Mouse (Mus musculus) neural tube, embryonic 13.5 days (tissue): ENCODE measurements around the gene Ntn1. TPM values are rescaled to one million over a fixed set of nuclear protein-coding genes. Genes with fewer than 3 reads are reported as not detected.

Experiments used
- ATAC-seq: fragments of 200-750 bp; cut with Nextera tagmentation; 2 replicates; pipeline ENCODE4 v1.8.0; 2017; ENCODE audit warnings: low read depth, mild to moderate bottlenecking, moderate TSS enrichment, moderate library complexity
- H3K27ac ChIP-seq: fragments of 300-500 bp; sonication (generic); replicated peaks from 2 replicates; pipeline ENCODE4 v1.5.1; 2015; ENCODE audit warnings: moderate library complexity, mild to moderate bottlenecking, inconsistent platforms
- H3K27me3 ChIP-seq: fragments of 300-500 bp; sonication (generic); 2 replicates; pipeline ENCODE4 v1.6.1; 2015; ENCODE audit warnings: mild to moderate bottlenecking, inconsistent platforms
- H3K36me3 ChIP-seq: fragments of 300-500 bp; sonication (generic); 2 replicates; pipeline ENCODE4 v1.6.1; 2015; ENCODE audit warnings: mild to moderate bottlenecking, inconsistent platforms
- H3K4me1 ChIP-seq: fragments of 300-500 bp; sonication (generic); replicated peaks from 2 replicates; pipeline ENCODE4 v1.6.1; 2015; ENCODE audit warnings: inconsistent platforms
- H3K4me2 ChIP-seq: fragments of 300-500 bp; sonication (generic); 2 replicates; pipeline ENCODE4 v1.6.1; 2015; ENCODE audit warnings: inconsistent platforms, mild to moderate bottlenecking, moderate library complexity
- H3K4me3 ChIP-seq: fragments of 300-500 bp; sonication (generic); 2 replicates; pipeline ENCODE4 v1.5.1; 2015; ENCODE audit warnings: mild to moderate bottlenecking, inconsistent platforms
- H3K9ac ChIP-seq: fragments of 300-500 bp; sonication (generic); 2 replicates; pipeline ENCODE4 v1.6.1; 2015; ENCODE audit warnings: moderate library complexity, mild to moderate bottlenecking, inconsistent platforms
- H3K9me3 ChIP-seq: fragments of 300-500 bp; sonication (generic); 2 replicates; pipeline ENCODE4 v1.6.1; 2016; ENCODE audit warnings: inconsistent platforms
- WGBS: fragments of 180-500 bp; shearing (Covaris S2); methylation state at CpG from one replicate; pipeline ENCODE4 v1.1.7; 2015; 5-methylcytosine and 5-hydroxymethylcytosine counted together
- polyA plus RNA-seq: library from polyadenylated mRNA; unstranded; fragments of >200 nt; fragmentation: Nextera tagmentation; extraction: Ambion mirVana; gene quantifications from 2 replicates; pipeline ENCODE4 v1.2.1, GENCODE M21; 2015

Gene Ntn1
- 31.3 and 35.3 TPM in 2 replicates for polyA plus RNA-seq

DNA sequence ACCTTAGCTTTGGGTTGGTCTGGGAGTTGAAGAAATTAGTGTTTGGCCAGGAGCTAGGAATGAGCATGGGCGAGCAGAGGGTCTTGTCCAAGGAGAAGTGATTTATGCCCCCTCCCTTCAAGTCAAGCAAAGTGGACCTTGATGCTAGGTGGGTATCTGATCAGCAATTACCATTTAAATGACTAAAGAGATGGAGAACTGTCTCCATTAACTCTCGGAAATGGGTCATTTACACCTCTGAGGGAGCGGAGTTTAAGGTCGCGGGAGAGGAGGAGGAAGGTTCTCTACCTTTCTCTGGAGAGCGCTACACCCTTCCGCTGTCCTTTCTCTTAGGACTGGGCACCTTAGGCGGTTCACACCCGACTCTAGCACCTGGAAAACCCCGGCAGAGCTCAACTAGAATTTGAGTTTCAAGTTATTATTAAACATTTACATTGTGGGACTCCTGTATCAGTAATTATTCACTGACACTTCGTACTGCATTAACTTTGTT lies at the start of gene Ntn1:
Ntn1 (minus strand) TSS at position 97 of the 493 bp plus-strand sequence.
- peak within 1 kb of the TSS; percentile 74 for H3K9ac ChIP-seq
- peaks cover 80% of the 10 kb centered on the region for H3K27me3 ChIP-seq
- peak within 1 kb of the TSS; percentile 72 for H3K27ac ChIP-seq
- H3K4me3 ChIP-seq, result peak within 1 kb of the TSS; percentile 52
- 8% methylated on average over 11 of the region's 11 CpGs for WGBS
- no peaks in the 10 kb centered on the region for H3K36me3 ChIP-seq
- no peaks in the 10 kb centered on the region for H3K9me3 ChIP-seq
- ATAC-seq, result no peak
- H3K4me1 ChIP-seq, result peaks cover 27% of the 10 kb centered on the region
- peak within 1 kb of the TSS; percentile 89 for H3K4me2 ChIP-seq

GRCm38 (mm10) chr11:68448356-68448755 lies 47.7 kb upstream of the Ntn1 start:
- WGBS, result 85% methylated on average over 7 of the region's 7 CpGs
- no peak overlapping the region for H3K27ac ChIP-seq
- H3K9me3 ChIP-seq, result no peaks in the 10 kb centered on the region
- peaks cover 11% of the 10 kb centered on the region for H3K4me1 ChIP-seq
- no peak overlapping the region for H3K9ac ChIP-seq
- no peak for ATAC-seq
- H3K4me3 ChIP-seq, result no peak overlapping the region
- no peaks in the 10 kb centered on the region; the same call in 1 of the 2 replicates for H3K27me3 ChIP-seq
- no peak overlapping the region for H3K4me2 ChIP-seq
- H3K36me3 ChIP-seq, result no peaks in the 10 kb centered on the region

- H3K27me3 ChIP-seq, result no peaks in the 10 kb centered on the region; the same call in 1 of the 2 replicates
- H3K9me3 ChIP-seq, result no peaks in the 10 kb centered on the region
- no peaks in the 10 kb centered on the region for H3K36me3 ChIP-seq
- ATAC-seq, result no peak
- peaks cover 11% of the 10 kb centered on the region for H3K4me1 ChIP-seq
- H3K27ac ChIP-seq, result no peak overlapping the region
- H3K4me3 ChIP-seq, result no peak overlapping the region
- no peak overlapping the region for H3K9ac ChIP-seq
- no peak overlapping the region for H3K4me2 ChIP-seq
- 84% methylated on average over 2 of the region's 2 CpGs for WGBS
Observed at GRCm38 (mm10) chr11:68447242-68447641, 46.6 kb upstream of the Ntn1 start.

DNA sequence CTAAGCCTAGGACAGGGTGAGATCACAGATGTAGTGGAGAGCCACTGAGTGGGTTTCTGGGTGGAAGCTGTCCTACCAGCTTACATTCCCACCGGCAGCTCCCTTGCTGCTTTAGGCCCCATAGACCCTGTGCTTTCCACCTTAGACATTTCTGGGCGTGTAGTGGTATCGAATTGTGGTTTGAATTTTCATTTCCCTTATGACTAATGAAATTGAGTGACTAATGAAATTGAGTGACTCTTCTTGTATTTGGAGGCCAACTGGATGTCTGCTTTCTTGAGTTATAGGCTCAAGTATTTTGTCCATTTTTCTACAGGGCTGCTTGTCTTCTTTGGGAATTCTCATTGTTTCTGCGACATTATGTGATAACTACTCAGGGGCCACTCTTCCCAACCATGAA lies 45.9 kb upstream of the Ntn1 start:
- 91% methylated on average over 4 of the region's 4 CpGs for WGBS

GRCm38 (mm10) chr11:68445901-68446300 lies 45.3 kb upstream of the Ntn1 start:
- Histone ChIP-seq H3K9me3 (no peaks in the 10 kb centered on the region), H3K4me3 (no peak overlapping the region), H3K27ac (no peak overlapping the region), H3K4me2 (no peak overlapping the region), H3K27me3 (no peaks in the 10 kb centered on the region; the same call in 1 of the 2 replicates), H3K4me1 (peaks cover 5% of the 10 kb centered on the region), H3K36me3 (no peaks in the 10 kb centered on the region), H3K9ac (no peak overlapping the region)
- 90% methylated on average over 4 of the region's 4 CpGs for WGBS
- no peak for ATAC-seq

More for the DNA sequence above, 45.9 kb upstream of the Ntn1 start:
- no peak for ATAC-seq
- no peak overlapping the region for H3K27ac ChIP-seq
- no peak overlapping the region for H3K4me3 ChIP-seq
- no peaks in the 10 kb centered on the region for H3K9me3 ChIP-seq
- no peak overlapping the region for H3K9ac ChIP-seq
- no peak overlapping the region for H3K4me2 ChIP-seq
- no peaks in the 10 kb centered on the region for H3K36me3 ChIP-seq
- no peaks in the 10 kb centered on the region; the same call in 1 of the 2 replicates for H3K27me3 ChIP-seq
- H3K4me1 ChIP-seq, result peaks cover 11% of the 10 kb centered on the region

GRCm38 (mm10) chr11:68442983-68443638 lies 42.5 kb upstream of the Ntn1 start:
- no peak overlapping the region for H3K4me3 ChIP-seq
- no peak overlapping the region for H3K4me2 ChIP-seq
- no peaks in the 10 kb centered on the region for H3K4me1 ChIP-seq
- WGBS, result 79% methylated on average over 12 of the region's 12 CpGs
- H3K27ac ChIP-seq, result no peak overlapping the region
- H3K27me3 ChIP-seq, result no peaks in the 10 kb centered on the region
- no peaks in the 10 kb centered on the region for H3K36me3 ChIP-seq
- no peaks in the 10 kb centered on the region for H3K9me3 ChIP-seq
- ATAC-seq, result no peak
- no peak overlapping the region for H3K9ac ChIP-seq

DNA sequence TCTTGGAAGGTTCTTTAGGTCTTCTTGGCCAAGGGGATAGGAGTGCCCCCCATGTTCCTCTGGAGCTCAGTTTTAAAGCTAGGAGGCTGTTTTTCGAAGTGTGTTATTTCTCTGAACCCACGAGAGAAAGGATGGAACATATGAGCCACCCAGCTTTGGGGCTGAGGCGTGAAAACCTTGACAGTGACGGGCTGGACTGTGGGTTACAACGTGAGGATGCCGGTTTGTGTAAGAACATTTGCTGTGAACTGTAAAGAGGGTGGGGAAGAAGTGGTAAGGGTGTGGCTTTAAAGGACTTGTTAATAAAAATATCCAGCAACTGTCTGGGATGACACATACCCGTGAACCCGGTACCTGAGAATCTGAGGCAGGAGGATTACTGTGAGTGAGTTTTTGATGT lies 41.7 kb upstream of the Ntn1 start:
- no peak for ATAC-seq
- no peaks in the 10 kb centered on the region for H3K27me3 ChIP-seq
- WGBS, result 89% methylated on average over 8 of the region's 8 CpGs
- no peak overlapping the region for H3K27ac ChIP-seq
- no peak overlapping the region for H3K4me2 ChIP-seq
- H3K4me1 ChIP-seq, result no peaks in the 10 kb centered on the region
- H3K9me3 ChIP-seq, result no peaks in the 10 kb centered on the region
- H3K4me3 ChIP-seq, result no peak overlapping the region
- H3K9ac ChIP-seq, result no peak overlapping the region
- no peaks in the 10 kb centered on the region for H3K36me3 ChIP-seq

GRCm38 (mm10) chr11:68440965-68441364 lies 40.3 kb upstream of the Ntn1 start:
- no peaks in the 10 kb centered on the region for H3K9me3 ChIP-seq
- ATAC-seq, result no peak
- WGBS, result 69% methylated on average over 5 of the region's 5 CpGs
- no peaks in the 10 kb centered on the region for H3K27me3 ChIP-seq
- H3K27ac ChIP-seq, result no peak overlapping the region
- no peak overlapping the region for H3K4me2 ChIP-seq
- no peak overlapping the region for H3K9ac ChIP-seq
- H3K4me1 ChIP-seq, result no peaks in the 10 kb centered on the region
- H3K36me3 ChIP-seq, result no peaks in the 10 kb centered on the region
- H3K4me3 ChIP-seq, result no peak overlapping the region

GRCm38 (mm10) chr11:68440100-68440499 lies 39.5 kb upstream of the Ntn1 start:
- WGBS, result 84% methylated on average over 9 of the region's 9 CpGs

DNA sequence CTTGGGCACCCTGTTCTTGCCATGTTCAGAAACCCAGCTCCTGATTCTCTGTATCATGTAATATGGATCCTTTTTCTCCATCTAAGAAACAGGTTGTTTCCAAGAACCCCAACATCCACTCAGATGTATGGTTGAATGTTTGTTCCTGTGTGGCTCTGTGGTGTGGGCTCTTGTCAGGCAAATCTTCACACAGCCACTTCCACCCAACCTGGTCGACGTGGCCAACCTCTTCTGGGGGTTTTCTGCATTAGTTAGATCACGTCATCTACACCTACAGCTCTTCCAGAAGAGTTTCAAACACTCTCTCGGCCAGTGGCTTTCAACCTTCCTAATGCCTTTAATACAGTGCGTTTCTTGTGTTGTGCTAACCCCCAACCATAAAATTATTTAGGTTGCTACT lies 35.8 kb upstream of the Ntn1 start:
- Histone ChIP-seq H3K4me2 (no peak overlapping the region), H3K9ac (no peak overlapping the region), H3K9me3 (no peaks in the 10 kb centered on the region), H3K27ac (no peak overlapping the region), H3K4me3 (no peak overlapping the region), H3K27me3 (peaks cover 15% of the 10 kb centered on the region), H3K36me3 (no peaks in the 10 kb centered on the region), H3K4me1 (peaks cover 14% of the 10 kb centered on the region)
- no peak for ATAC-seq
- 80% methylated on average over 5 of the region's 5 CpGs for WGBS

More at GRCm38 (mm10) chr11:68440100-68440499, 39.5 kb upstream of the Ntn1 start:
- no peak overlapping the region for H3K4me2 ChIP-seq
- H3K4me3 ChIP-seq, result no peak overlapping the region
- H3K9ac ChIP-seq, result no peak overlapping the region
- no peaks in the 10 kb centered on the region for H3K36me3 ChIP-seq
- H3K27me3 ChIP-seq, result no peaks in the 10 kb centered on the region
- no peaks in the 10 kb centered on the region for H3K4me1 ChIP-seq
- no peak overlapping the region for H3K27ac ChIP-seq
- ATAC-seq, result no peak
- no peaks in the 10 kb centered on the region for H3K9me3 ChIP-seq

DNA sequence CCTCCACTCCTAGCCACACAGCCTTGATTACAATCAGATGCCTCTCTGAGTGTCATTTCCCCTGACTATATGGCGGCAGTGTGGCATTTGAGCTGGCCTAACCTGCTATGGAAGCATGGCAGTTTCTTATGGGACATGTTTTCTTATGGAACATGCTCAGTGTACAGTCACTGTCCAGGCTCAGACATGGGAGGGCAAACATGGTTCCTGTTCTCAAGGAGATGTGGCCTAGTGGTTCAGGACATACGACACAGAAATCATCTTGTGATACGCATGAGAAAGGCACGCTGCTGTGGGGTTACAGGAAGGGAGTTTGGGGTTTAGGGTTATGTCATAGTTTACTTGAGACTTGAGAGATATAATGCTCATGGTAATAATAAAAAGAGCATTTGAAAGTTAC lies 35.0 kb upstream of the Ntn1 start:
- no peak overlapping the region for H3K4me2 ChIP-seq
- H3K4me1 ChIP-seq, result peaks cover 15% of the 10 kb centered on the region
- 95% methylated on average over 4 of the region's 4 CpGs for WGBS
- H3K9me3 ChIP-seq, result no peaks in the 10 kb centered on the region
- no peaks in the 10 kb centered on the region for H3K36me3 ChIP-seq
- peaks cover 22% of the 10 kb centered on the region for H3K27me3 ChIP-seq
- no peak for ATAC-seq
- no peak overlapping the region for H3K27ac ChIP-seq
- no peak overlapping the region for H3K9ac ChIP-seq
- no peak overlapping the region for H3K4me3 ChIP-seq

GRCm38 (mm10) chr11:68434697-68435096 lies 34.1 kb upstream of the Ntn1 start:
- WGBS, result 88% methylated on average over 2 of the region's 2 CpGs

GRCm38 (mm10) chr11:68433534-68433933 lies 32.9 kb upstream of the Ntn1 start:
- H3K4me3 ChIP-seq, result no peak overlapping the region
- H3K27me3 ChIP-seq, result peaks cover 28% of the 10 kb centered on the region
- H3K27ac ChIP-seq, result no peak overlapping the region
- WGBS, result 86% methylated on average over 5 of the region's 5 CpGs
- no peak for ATAC-seq
- no peak overlapping the region for H3K9ac ChIP-seq
- H3K4me1 ChIP-seq, result peaks cover 15% of the 10 kb centered on the region
- no peaks in the 10 kb centered on the region for H3K36me3 ChIP-seq
- H3K4me2 ChIP-seq, result no peak overlapping the region
- no peaks in the 10 kb centered on the region for H3K9me3 ChIP-seq

More at GRCm38 (mm10) chr11:68434697-68435096, 34.1 kb upstream of the Ntn1 start:
- Histone ChIP-seq H3K36me3 (no peaks in the 10 kb centered on the region), H3K4me3 (no peak overlapping the region), H3K9ac (no peak overlapping the region), H3K4me2 (no peak overlapping the region), H3K4me1 (peaks cover 15% of the 10 kb centered on the region), H3K27me3 (peaks cover 28% of the 10 kb centered on the region), H3K27ac (no peak overlapping the region), H3K9me3 (no peaks in the 10 kb centered on the region)
- ATAC-seq, result no peak
